Mouse (Mus musculus) adrenal gland, adult 2 months (tissue): ENCODE results near the gene Gxylt1. TPM values are rescaled to one million over a fixed set of nuclear protein-coding genes. Genes with fewer than 3 reads are reported as not detected.

ENCODE experiments used
- polyA plus RNA-seq: library from polyadenylated mRNA; depleted of rRNA; stranded (reverse); fragments of >200 nt; gene quantifications from 2 replicates; pipeline ENCODE4 v1.2.3, GENCODE M21; 2012; rRNA removed
- total RNA-seq, 2 experiments: library from RNA; stranded (reverse); gene quantifications; 2 replicates each; pipeline ENCODE4 v1.2.3; 2021

The Gxylt1 gene
- total and polyA plus RNA-seq, 3 experiments, result 2.2 to 46.4 (median 22.5) TPM

Other genes starting within 250 kb of the Gxylt1 start
- gene Yaf2, start 61.8 kb upstream of the Gxylt1 start, total RNA-seq, result 10 to 100 TPM; 41.1 to 41.5 TPM
- gene Yaf2, start 61.8 kb upstream of the Gxylt1 start, polyA plus RNA-seq, result 29.7 and 29.9 TPM in 2 replicates
- 10 to 100 TPM; 77.3 to 88.3 TPM for gene Zcrb1, start 123.2 kb upstream of the Gxylt1 start, total RNA-seq
- gene Zcrb1, start 123.2 kb upstream of the Gxylt1 start, polyA plus RNA-seq, result 30.0 and 32.9 TPM in 2 replicates
- 10 to 100 TPM; 34.4 to 43.3 TPM for gene Pphln1, start 123.2 kb upstream of the Gxylt1 start, total RNA-seq
- 3.3 and 5.2 TPM in 2 replicates for gene Pphln1, start 123.2 kb upstream of the Gxylt1 start, polyA plus RNA-seq